Mouse (Mus musculus) liver, postnatal 0 days (tissue): ENCODE measurements around the gene Gm28038.

Experiments
- CTCF ChIP-seq: sonication (generic); IDR thresholded peaks from 2 replicates; pipeline ENCODE4 v1.5.1; 2016; ENCODE audit warnings: antibody characterized with exemption, low read depth
- EP300 ChIP-seq: IDR thresholded peaks from 2 replicates; pipeline ENCODE4 v1.6.1; 2016; ENCODE audit warnings: antibody characterized with exemption, low read depth, mild to moderate bottlenecking

DNA sequence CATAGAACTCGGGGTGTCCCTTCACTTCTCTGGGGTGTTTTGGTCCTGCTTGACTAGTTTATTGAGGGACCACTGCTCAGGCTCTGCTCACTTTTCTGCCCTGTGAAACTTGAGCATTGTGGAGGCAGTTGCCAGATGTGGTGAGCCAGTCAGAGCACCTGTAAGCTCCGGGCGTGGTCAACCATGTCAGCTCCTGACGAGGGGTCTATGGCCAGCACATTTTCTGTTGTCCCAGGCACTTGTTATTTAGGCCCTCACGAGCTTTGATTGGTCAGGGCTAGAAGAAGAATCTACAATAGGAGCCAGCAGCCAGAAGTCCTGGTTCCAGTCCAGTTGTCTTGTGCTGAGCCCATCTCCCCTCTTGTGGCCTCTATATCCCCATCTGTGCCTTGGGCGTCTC lies 17.0 kb upstream of the Gm28038 start:
- TF ChIP-seq CTCF (no peak), EP300 (no peak)
